Mouse (Mus musculus) neural tube, embryonic 11.5 days (tissue): ENCODE data around the gene Cep19. TPM values are rescaled to one million over a fixed set of nuclear protein-coding genes. Genes with fewer than 3 reads are reported as not detected.

Source experiments
- ATAC-seq: fragments of 200-750 bp; cut with Nextera tagmentation; 2 replicates; pipeline ENCODE4 v1.8.0; 2017; ENCODE audit warnings: moderate number of reproducible peaks, mild to moderate bottlenecking, moderate TSS enrichment, moderate library complexity; ENCODE audit not compliant: insufficient read depth, low FRiP score, low TSS enrichment
- DNase-seq: peaks from one replicate; pipeline ENCODE4 v3.0.0-alpha.2; 2015; ENCODE audit warnings: low spot score
- H3K27ac ChIP-seq: fragments of 300-500 bp; sonication (generic); 2 replicates; pipeline ENCODE4 v1.5.1; 2014; ENCODE audit warnings: low read depth, mild to moderate bottlenecking, low read length
- H3K27me3 ChIP-seq: fragments of 300-500 bp; sonication (generic); 2 replicates; pipeline ENCODE4 v1.6.1; 2014; ENCODE audit warnings: mild to moderate bottlenecking, low read length, mixed read lengths; ENCODE audit not compliant: control insufficient read depth, insufficient read depth
- H3K36me3 ChIP-seq: fragments of 300-500 bp; sonication (generic); 2 replicates; pipeline ENCODE4 v1.6.1; 2014; ENCODE audit warnings: mild to moderate bottlenecking, low read length, moderate library complexity, mixed read lengths; ENCODE audit not compliant: control insufficient read depth, insufficient read depth
- H3K4me1 ChIP-seq: fragments of 300-500 bp; sonication (generic); 2 replicates; pipeline ENCODE4 v1.6.1; 2014; ENCODE audit warnings: low read length, mixed read lengths; ENCODE audit not compliant: control insufficient read depth, insufficient read depth
- H3K4me2 ChIP-seq: fragments of 300-500 bp; sonication (generic); 2 replicates; pipeline ENCODE4 v1.6.1; 2014; ENCODE audit warnings: low read depth, mild to moderate bottlenecking, moderate library complexity
- H3K4me3 ChIP-seq: fragments of 300-500 bp; sonication (generic); 2 replicates; pipeline ENCODE4 v1.5.1; 2014; ENCODE audit warnings: low read depth, low read length
- H3K9ac ChIP-seq: fragments of 300-500 bp; sonication (generic); 2 replicates; pipeline ENCODE4 v1.6.1; 2014; ENCODE audit warnings: mild to moderate bottlenecking, low read length
- H3K9me3 ChIP-seq: fragments of 300-500 bp; sonication (generic); 2 replicates; pipeline ENCODE4 v1.6.1; 2016; ENCODE audit warnings: low read length; ENCODE audit not compliant: control insufficient read depth
- WGBS: fragments of 180-500 bp; shearing (Covaris S2); extraction: QIAGEN DNeasy Blood & Tissue Kit; methylation state at CpG from one replicate; pipeline ENCODE4 v1.1.7; 2014; 5-methylcytosine and 5-hydroxymethylcytosine counted together
- polyA plus RNA-seq: library from polyadenylated mRNA; unstranded; fragments of >200 nt; fragmentation: Nextera tagmentation; extraction: Ambion mirVana; gene quantifications from 2 replicates; pipeline ENCODE4 v1.2.1, GENCODE M21; 2014

Gene Cep19
- polyA plus RNA-seq, 1 experiment from 2014 or later, result 41.5 TPM

DNA sequence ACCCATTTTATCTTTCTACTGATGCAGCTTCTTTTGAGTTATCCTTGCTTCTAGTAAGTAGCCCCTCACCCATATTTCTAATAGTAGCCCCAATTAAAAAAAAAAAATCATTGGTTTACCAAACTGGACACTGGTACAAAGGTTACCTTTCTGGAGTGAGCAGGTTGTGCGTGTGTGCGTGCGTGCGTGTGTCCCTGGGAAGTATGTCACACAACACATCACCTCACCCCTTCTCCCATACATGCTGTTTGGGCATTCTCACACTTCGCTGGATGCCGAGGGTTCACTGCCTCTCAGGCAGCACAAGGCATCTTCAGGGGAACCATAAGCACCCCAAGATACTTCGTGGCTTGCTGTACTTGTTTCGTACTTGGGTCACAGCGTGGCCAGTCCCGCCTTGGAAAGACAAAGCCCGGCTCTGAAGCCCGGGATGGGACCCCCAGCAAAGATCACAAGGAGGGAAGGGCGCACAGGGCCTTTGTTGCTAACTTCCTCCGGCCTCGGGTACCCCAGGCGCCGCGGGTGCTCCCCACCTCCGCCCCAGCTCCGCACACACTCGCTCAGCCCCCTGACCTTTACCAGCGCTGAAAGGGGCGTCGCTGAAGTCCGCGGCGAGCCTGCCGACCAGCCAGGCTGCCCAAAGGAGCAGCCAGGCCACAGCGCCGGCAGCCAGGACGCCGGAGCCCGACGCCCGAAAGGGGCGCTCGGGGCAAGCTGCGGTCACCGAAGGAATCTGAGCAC, 533 bp upstream of the Cep19 start:
- no peaks in the 10 kb centered on the region for H3K27me3 ChIP-seq
- peaks cover 8% of the 10 kb centered on the region; the same call in 1 of the 2 replicates for H3K4me1 ChIP-seq
- under 1% methylated on average over 33 of the region's 39 CpGs for WGBS
- 0 out of 2 replicates have a peak overlapping the region, but pooled peaks have one; percentile 15 for H3K27ac ChIP-seq
- ATAC-seq (peak; percentile 82), DNase-seq (no peak)
- peaks cover 4% of the 10 kb centered on the region for H3K36me3 ChIP-seq
- H3K9ac ChIP-seq, result peak overlapping the region; percentile 70
- peak overlapping the region; percentile 76 for H3K4me3 ChIP-seq
- no peaks in the 10 kb centered on the region for H3K9me3 ChIP-seq
- H3K4me2 ChIP-seq, result peak overlapping the region; percentile 69

GRCm38 (mm10) chr16:32102295-32102694, 2.7 kb downstream of the Cep19 start:
- 95% methylated on average over 13 of the region's 13 CpGs for WGBS
- no peak overlapping the region for H3K27ac ChIP-seq
- peaks cover 4% of the 10 kb centered on the region; the same call in 1 of the 2 replicates for H3K36me3 ChIP-seq
- ATAC-seq (no peak), DNase-seq (no peak)
- no peak overlapping the region for H3K9ac ChIP-seq
- no peak overlapping the region for H3K4me3 ChIP-seq
- H3K4me2 ChIP-seq, result no peak overlapping the region
- no peaks in the 10 kb centered on the region for H3K9me3 ChIP-seq
- no peaks in the 10 kb centered on the region for H3K27me3 ChIP-seq
- H3K4me1 ChIP-seq, result peaks cover 8% of the 10 kb centered on the region; the same call in 1 of the 2 replicates

DNA sequence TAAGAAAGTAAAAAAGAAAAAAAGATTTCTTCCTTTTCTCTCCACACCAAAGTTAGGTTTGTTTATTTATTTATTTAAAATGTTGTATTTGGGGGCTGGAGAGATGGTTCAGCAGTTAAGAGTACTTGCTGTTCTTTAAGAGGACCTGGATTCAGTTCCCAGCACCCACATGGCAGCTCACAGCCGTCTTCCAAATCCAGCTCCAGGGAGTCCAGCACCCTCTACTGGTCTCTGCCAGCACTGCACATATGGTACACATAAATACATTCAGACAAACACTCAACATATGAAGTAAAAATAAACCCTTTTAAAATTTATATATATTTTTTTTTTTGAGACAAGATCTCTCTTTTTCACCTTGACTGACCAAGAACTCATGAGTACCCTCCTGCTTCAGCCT, 6.1 kb downstream of the Cep19 start:
- H3K9ac ChIP-seq, result no peak overlapping the region
- H3K36me3 ChIP-seq, result peaks cover 4% of the 10 kb centered on the region; the same call in 1 of the 2 replicates

GRCm38 (mm10) chr16:32107342-32108045, 7.9 kb downstream of the Cep19 start:
- no peaks in the 10 kb centered on the region for H3K9me3 ChIP-seq
- no peak for ATAC-seq
- H3K36me3 ChIP-seq, result peaks cover 2% of the 10 kb centered on the region; the same call in 1 of the 2 replicates
- WGBS, result 93% methylated on average over 12 of the region's 12 CpGs
- DNase-seq, result no peak
- no peak overlapping the region for H3K9ac ChIP-seq
- H3K4me3 ChIP-seq, result no peak overlapping the region
- no peaks in the 10 kb centered on the region for H3K4me1 ChIP-seq
- no peak overlapping the region for H3K27ac ChIP-seq
- H3K27me3 ChIP-seq, result no peaks in the 10 kb centered on the region
- no peak overlapping the region for H3K4me2 ChIP-seq

More for the DNA sequence above, 6.1 kb downstream of the Cep19 start:
- WGBS, result 97% methylated on average over 1 of the region's 1 CpGs
- no peaks in the 10 kb centered on the region for H3K9me3 ChIP-seq
- ATAC-seq (no peak), DNase-seq (no peak)
- H3K27me3 ChIP-seq, result no peaks in the 10 kb centered on the region
- H3K4me3 ChIP-seq, result no peak overlapping the region
- no peaks in the 10 kb centered on the region for H3K4me1 ChIP-seq
- no peak overlapping the region for H3K4me2 ChIP-seq
- H3K27ac ChIP-seq, result no peak overlapping the region

- no peak for ATAC-seq
- no peaks in the 10 kb centered on the region for H3K27me3 ChIP-seq
- no peak overlapping the region for H3K27ac ChIP-seq
- 86% methylated on average over 7 of the region's 7 CpGs for WGBS
- H3K36me3 ChIP-seq, result 0 out of 2 replicates have a peak, but pooled peaks cover 2% of the 10 kb centered on the region
- H3K4me2 ChIP-seq, result no peak overlapping the region
- H3K4me1 ChIP-seq, result no peaks in the 10 kb centered on the region
- no peak overlapping the region for H3K9ac ChIP-seq
- DNase-seq, result no peak
- no peaks in the 10 kb centered on the region for H3K9me3 ChIP-seq
- no peak overlapping the region for H3K4me3 ChIP-seq
Measured at GRCm38 (mm10) chr16:32108170-32108569, 8.6 kb downstream of the Cep19 start.

DNA sequence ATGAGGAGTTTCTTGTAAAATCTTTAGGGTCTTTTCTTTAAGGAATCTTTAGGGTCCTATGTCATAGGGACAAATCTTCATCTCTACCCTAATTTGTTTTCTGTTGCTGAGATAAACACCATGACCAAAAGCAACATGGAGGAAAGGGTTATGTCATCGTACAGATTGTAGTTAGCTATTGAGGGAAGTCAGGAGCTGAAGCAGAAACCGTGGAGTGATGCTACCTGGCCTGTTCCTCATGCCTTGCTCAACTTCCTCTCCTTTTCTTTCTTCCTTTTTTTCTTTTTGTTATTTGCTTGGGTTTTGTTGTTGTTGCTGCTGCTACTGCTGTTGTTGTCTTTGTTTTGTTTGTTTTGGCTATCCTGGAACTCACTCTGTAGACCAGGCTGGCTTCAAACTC, 9.0 kb downstream of the Cep19 start:
- no peak for ATAC-seq
- Histone ChIP-seq H3K27me3 (no peaks in the 10 kb centered on the region), H3K4me1 (no peaks in the 10 kb centered on the region), H3K4me2 (no peak overlapping the region), H3K4me3 (no peak overlapping the region), H3K9me3 (no peaks in the 10 kb centered on the region), H3K36me3 (0 out of 2 replicates have a peak, but pooled peaks cover 2% of the 10 kb centered on the region), H3K9ac (no peak overlapping the region), H3K27ac (no peak overlapping the region)
- no peak for DNase-seq
- WGBS, result 89% methylated on average over 2 of the region's 2 CpGs

DNA sequence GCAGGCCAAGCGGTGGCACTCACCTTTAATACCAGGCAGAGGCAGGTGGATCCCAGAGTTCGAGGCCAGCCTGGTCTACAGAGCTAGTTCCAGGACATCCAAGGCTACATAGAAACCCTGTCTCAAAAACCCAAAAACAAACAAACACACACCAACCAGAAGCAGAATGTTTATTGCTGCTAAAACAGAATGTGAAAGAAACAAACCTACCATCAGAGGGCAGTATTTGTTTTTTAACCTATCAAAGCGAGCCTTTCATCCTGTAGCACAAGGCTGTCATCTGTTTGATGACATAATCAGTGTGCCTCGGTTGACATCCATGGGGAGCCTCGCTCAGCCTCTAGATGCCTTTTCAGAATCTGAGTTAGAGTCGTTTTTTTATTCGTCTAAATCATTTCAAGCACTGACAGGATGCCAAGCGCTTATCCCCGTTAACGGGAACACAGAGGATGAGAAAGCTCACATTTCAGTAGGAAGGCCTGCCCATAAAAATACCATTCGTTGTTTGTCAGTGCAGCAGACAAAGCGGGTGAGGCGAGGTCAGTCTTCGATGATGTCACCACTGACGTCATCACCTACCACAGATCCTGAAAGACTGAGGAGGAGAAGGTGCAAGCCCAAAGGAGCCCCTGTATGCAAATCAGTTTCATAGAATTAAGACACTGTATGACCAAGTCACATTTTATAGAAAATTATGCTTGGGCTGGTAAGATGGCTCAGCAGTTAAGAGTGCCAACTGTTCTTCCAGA, 11.5 kb downstream of the Cep19 start:
- WGBS, result 84% methylated on average over 15 of the region's 15 CpGs
- H3K27me3 ChIP-seq, result no peaks in the 10 kb centered on the region
- no peak overlapping the region for H3K9ac ChIP-seq
- ATAC-seq, result no peak
- H3K4me3 ChIP-seq, result no peak overlapping the region
- no peak for DNase-seq
- H3K9me3 ChIP-seq, result no peaks in the 10 kb centered on the region
- H3K27ac ChIP-seq, result no peak overlapping the region
- H3K4me2 ChIP-seq, result no peak overlapping the region
- H3K36me3 ChIP-seq, result no peaks in the 10 kb centered on the region
- no peaks in the 10 kb centered on the region for H3K4me1 ChIP-seq

DNA sequence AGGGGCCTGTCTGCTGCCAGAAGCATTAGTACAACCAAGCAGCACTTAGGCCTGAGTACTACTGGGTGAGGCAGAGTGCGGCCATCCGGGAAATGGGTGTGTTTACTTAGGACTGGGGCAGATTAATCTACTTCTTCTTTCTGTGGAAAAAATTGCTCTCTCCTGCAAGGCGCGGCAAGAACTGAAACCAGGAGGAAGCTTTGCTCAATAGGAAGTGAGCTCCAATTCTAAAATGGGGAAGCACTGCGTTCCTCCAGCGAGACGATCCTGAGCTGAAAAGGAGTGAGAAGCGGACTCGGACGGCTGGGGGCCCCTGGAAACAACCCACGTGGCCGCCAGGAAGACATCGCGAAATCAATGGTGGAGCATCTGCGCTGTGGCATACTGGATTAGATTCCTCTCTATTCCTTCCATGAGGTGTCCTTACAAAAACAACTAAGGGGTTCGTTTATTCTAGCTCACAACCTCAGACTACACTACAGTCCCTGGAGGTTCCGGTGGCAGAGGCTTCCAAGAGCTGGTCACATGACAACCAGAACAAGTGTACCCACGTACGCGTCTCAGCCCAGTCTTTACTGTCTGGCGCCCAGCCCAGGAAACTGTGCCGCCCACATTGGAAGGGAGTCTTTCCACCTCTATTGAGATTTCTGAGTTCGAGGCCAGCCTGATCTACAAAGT, 14.1 kb downstream of the Cep19 start:
- WGBS, result 70% methylated on average over 23 of the region's 23 CpGs
- no peak overlapping the region for H3K27ac ChIP-seq
- H3K4me2 ChIP-seq, result no peak overlapping the region
- no peak for DNase-seq
- H3K9ac ChIP-seq, result no peak overlapping the region
- H3K9me3 ChIP-seq, result no peaks in the 10 kb centered on the region
- no peaks in the 10 kb centered on the region for H3K27me3 ChIP-seq
- ATAC-seq, result no peak
- H3K4me1 ChIP-seq, result no peaks in the 10 kb centered on the region
- no peaks in the 10 kb centered on the region for H3K36me3 ChIP-seq
- no peak overlapping the region for H3K4me3 ChIP-seq
